Mouse (Mus musculus) CD8-positive naive resting alpha-beta T cell, adult 2 months (primary cell): ENCODE measurements around the gene Osbpl9.

Experiments
- DNase-seq, 2 experiments: peaks; one replicate each; pipeline ENCODE4 v3.0.0; 2022; ENCODE audit warnings: low read depth in 2 of 2, low spot score in 2 of 2

Osbpl9 gene

GRCm38 (mm10) chr4:109201582-109202424, at the start of gene Osbpl9:
Osbpl9 (minus strand) TSS chr4:109202272.
- DNase-seq, result peak; percentile 98 to 100

DNA sequence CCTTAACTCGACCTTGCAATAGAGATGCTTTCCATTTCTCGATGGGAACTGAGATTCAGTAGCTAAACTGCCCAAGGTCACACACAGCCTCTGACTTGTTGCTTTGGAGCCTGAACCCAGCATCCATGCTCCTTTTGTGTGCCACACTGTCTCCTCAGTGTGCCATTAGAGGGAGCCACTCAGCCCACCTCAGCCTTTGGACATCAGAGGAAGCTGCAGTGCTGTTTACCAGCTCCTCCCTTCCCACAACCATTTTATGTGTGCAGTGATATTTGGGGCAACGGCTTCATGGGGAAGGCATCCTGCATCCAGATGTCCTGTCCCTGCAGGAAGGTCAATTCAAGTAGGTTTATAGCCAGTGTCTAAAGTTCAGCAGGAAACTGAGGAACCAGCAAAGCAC, 49.5 kb upstream of the Osbpl9 start:
- DNase-seq, result peak; percentile 26 to 45

DNA sequence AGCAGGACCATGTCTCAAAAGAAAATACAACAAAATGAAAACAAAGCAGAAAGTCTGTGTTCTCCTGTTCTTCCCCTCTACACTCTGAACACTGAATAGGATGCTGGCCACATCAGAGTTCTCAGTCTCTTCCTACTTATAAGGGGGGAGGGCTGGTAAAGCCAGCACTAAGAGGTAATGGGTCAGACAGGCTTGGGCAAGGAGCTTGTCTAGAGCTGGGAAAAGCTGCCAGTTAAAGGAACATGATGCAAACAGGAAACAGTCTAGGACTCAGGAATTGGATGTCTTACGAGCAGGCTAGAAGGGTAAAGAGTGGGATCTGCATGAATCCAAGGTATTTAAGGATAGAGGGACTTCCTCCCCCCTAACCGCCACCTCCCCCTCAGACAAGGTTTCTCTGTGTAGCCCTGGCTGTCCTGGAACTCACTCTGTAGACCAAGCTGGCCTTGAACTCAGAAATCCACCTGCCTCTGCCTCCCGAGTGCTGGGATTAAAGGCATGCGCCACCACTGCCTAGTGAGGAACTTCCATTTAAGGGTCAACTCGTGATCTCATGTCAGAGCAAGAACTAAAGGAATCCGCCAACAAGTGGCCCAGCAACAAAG, 43.0 kb upstream of the Osbpl9 start:
- no peak for DNase-seq

- no peak for DNase-seq
Measured at GRCm38 (mm10) chr4:109244506-109244905, 42.4 kb upstream of the Osbpl9 start.

DNA sequence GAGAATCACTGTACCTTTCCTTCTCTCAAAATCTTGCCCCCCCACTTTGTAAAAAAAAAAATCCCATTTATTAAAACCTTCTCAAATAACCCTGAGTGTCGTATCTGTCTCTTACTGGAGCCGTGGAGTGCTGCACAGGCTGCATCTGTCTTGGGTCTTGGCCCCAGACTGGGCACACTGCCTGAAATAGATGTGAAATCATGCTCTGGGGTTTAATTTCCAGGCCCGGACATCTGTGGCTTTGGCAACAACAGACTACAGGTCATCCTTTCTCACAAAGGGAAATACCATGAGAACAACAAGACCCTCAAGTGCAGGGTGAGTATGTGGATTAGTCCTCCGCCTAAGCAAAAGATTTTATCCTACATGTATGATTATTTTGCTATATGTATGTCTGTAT, 39.9 kb upstream of the Osbpl9 start:
- no peak for DNase-seq

DNA sequence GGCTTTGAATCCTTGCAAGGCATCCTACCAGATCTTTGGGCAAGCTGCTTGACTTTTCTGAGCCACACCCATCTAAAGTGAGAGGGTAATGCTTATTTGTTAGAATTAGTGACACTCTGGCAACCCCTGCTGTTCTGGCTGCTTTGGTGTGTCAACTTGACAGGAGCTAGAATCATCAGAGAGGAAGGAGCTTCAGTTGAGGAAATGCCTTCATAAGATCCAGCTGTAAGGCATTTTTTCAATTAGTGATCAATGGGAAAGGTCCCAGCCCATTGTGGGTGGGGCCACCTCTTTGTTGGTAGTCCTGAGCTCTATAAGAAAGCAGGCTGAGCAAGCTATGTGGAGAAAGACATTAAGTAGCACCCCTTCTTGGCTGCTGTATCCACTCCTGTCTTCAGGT, 39.1 kb upstream of the Osbpl9 start:
- no peak for DNase-seq

- no peak for DNase-seq
Measured at GRCm38 (mm10) chr4:109238428-109239268, 36.6 kb upstream of the Osbpl9 start.

DNA sequence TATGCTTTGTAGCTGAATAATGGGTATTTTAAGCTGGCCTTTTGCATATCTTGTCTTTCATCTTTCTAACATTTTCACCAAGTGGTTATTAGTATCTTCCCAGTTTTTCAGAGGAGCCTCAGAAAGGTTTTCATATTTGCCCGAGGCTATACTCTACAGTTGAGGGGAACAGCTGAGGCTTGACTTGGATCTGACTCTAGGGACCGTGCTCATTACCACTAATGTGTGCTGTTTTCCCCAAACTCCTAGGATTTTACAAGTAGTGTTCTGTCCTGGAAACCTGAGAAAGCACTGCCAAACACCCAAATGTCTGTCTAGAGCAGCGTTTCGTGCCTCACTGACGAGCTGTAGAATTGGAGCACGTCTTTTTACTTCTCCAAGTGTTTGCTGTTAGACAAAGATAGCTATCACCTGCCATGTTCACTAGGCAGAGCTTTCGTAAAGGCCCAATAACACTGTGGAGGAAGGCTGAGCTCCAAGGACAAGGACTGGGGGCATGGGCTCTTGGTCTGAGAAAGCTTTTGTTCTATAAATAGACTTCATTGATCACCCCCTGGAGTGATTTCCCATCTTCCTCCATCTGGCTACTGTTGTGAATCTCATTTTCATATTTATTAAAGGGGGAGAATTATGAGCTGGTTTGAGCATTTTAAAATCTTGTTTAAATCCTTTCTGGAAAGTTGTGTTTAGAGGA, 34.3 kb upstream of the Osbpl9 start:
- no peak for DNase-seq

DNA sequence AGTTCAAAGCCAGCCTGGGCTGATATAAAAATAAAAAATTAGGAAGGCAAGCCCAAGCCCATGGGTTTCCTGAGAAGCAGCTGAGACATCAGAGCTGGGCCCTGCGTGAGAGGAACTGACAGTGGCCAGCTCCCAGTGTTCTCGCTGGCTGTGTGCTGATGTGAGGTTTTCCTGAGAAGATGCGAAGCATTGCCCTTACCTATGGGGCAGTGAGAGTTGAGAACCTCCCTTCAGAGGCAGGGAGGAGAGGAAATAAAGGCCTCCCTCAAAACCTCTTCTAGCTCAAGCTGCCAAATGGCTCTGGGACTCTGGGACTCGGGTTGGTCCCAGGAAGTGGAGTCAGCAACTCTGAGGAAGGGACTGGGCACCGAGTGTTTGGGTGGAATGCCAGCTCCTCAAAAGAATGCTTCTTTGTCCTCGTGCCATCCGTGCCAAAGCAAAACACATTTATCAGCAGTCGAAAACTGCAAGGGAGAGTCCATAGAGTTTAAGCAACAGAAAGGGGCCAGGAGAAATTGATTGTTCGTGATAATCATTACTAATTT, 32.8 kb upstream of the Osbpl9 start:
- DNase-seq, result no peak

DNA sequence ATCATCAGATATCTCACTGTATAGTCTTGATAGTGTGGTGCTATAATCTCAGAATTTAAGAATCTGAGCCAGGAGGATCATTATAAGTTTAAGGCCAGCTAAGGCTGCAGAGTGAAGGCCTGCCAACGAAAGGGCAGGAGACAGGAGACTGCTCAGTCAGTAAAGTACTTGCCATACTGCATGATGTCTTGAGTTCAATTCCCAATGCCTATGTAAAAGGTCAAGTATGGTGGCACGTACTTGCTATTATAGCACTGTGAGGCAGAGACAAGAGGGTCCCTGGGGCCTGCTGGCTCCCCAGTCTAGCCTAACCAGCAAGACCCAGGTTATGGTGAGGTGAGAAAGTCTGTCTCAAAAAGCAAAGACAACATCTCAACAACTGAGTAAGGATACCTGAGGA, 32.1 kb upstream of the Osbpl9 start, which contains the start of gene Calr4:
TSS of gene Calr4 (plus strand) at position 301 of the 400 bp plus-strand sequence.
- no peak for DNase-seq

GRCm38 (mm10) chr4:109229766-109230279, 27.8 kb upstream of the Osbpl9 start:
- peak in 1 of 2 experiments; percentile 28 for DNase-seq

DNA sequence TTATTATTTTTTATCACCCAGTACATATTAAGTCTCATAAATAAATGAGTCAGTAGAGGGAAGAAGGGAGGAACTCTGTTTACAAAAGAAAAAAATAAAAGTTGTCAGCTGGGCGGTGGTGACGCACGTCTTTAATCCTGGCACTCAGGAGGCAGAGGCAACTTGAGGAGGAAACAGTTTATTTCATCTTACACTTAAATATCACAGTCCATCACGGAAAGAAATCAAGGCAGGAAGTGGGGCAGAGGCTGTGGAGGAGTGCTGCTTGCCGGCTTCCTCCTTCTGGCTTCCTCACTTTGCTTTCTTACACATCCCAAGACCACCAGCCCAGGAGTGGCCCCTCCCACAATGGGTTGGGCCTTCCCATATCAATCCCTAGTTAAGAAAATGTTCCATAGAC, 24.0 kb upstream of the Osbpl9 start:
- no peak for DNase-seq

DNA sequence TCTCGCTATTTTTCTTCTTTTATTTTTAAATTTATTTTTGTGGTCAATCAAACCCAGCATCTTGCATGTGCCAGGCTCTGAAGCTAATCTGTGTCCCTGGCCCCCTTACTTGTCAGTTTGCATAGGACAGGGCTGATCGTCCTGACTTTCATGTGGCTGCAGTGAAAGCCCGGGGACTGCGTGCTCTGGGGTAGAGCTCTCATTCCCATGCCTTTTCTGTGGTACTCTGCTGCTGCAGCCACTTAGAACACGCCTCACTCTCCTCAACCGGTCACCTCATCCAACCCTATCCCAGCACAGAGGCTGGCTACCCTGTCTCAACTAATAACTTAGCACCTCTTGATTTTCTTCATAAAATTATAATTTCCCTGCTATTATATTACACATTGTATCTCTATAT, 23.5 kb upstream of the Osbpl9 start:
- DNase-seq, result no peak

GRCm38 (mm10) chr4:109224762-109225552, 22.9 kb upstream of the Osbpl9 start:
- no peak for DNase-seq

DNA sequence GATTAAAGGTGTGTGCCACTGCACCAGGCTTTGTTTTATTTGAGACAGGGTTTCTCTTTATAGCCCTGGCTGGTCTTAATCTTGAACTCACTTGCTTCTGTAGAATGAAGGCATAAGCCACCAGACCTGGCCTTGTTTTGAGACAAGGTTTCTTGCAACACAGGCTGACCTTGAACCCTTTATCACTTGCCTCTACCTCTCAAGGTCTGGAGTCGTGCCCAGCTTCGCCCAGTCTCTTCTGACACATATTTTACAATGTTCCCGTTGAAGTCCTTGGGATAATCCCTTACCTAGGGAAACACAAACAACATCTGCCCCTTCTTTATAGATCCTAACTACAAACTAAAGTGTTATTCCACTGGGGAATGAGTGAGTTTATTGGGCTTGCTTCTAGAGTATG, 19.9 kb upstream of the Osbpl9 start:
- DNase-seq, result no peak

GRCm38 (mm10) chr4:109220441-109220940, 18.4 kb upstream of the Osbpl9 start:
- DNase-seq, result no peak

- no peak for DNase-seq
Measured at GRCm38 (mm10) chr4:109218008-109218407, 15.9 kb upstream of the Osbpl9 start.

DNA sequence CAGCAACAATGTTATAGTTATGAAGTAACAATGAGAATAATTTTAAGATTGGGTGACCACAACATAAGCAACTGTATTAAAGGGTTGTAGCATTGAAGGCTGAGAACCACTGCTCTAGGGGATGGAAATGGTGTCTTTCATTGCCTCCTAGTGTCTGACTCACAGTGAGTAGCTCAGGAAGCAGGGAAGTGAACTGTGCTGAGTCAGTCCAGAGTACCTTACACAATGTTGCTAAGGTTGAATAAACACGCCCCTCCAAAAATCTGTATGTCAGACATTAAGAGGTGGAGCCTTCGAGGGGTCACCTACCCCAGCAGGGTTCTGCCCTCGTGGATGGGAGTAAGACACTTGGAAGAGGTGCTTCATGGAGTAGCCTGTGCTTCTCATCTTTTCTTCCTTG, 11.9 kb upstream of the Osbpl9 start:
- no peak for DNase-seq

DNA sequence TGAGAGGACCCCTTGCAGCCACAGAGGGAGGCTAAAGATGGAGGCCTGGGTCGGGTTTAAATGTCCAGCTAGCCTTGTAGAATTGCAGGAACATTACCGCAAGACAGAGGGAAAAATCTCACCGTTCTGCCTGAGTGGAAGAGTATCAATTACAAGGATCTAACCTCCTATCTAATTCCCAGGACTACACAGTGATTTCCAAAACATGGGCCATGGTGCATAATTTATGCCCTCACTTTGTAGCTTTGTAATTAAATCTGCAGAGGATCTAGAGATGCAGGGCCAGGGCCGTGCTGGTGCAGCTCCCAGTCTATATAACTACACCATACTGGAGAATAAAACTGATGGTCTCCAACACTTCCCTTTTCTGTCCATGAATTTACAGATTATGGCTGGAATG, 8.8 kb upstream of the Osbpl9 start:
- no peak for DNase-seq

GRCm38 (mm10) chr4:109210253-109210652, 8.2 kb upstream of the Osbpl9 start:
- DNase-seq, result no peak
